1 mouse cellular context compared by ENCODE assay signal in the genomic region with DNA sequence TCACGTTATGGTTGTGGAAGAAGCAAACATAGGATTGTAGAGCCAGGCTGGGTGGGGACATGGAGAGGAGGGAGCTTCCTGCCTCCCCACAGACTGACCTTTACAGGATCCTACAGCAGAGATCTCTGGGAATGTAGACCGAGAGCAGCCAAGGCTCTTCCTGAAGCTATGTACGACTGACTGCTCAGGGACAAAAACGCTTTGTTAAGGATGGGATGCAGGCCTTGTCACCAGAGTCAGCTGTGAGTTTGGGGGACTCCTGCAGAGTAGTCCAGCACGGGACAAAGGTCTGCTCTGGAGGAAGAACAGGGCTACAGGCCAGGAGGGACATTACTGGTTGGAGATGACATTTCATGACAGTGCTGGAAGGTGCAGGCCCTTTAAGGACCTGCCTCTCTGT.
TF ChIP-seq lines count a peak whose summit lies in the region.

No protein-coding gene starts in this region.

TF ChIP-seq in MEL, 35 proteins besides CTCF, POLR2A, EP300 and RAD21:
- TF ChIP-seq KAT2A (conservative IDR thresholded peaks at IDR 0.05; ENCODE audit: low read depth, low read length) (no peak), POLR2AphosphoS2 (IDR thresholded peaks at IDR 0.05; ENCODE audit: low read length) (peak; percentile 31; the same call in 1 of the 2 replicates), ZMIZ1 (IDR thresholded peaks at IDR 0.05; ENCODE audit: low read depth, low read length) (0 out of 2 replicates have a peak, but pooled peaks have one; percentile 21)
